Mouse (Mus musculus) stomach, embryonic 14.5 days (tissue): Measurements from ENCODE around the gene Hcrt. TPM values are rescaled to one million over a fixed set of nuclear protein-coding genes. Genes with fewer than 3 reads are reported as not detected.

Experiments
- ATAC-seq: fragments of 200-750 bp; cut with Nextera tagmentation; 2 replicates; pipeline ENCODE4 v1.8.0; 2017; ENCODE audit warnings: low read depth, moderate TSS enrichment; ENCODE audit not compliant: insufficient number of reproducible peaks, insufficient read depth, low FRiP score
- H3K27ac ChIP-seq: fragments of 300-500 bp; sonication (generic); 2 replicates; pipeline ENCODE4 v1.5.1; 2014; ENCODE audit warnings: mild to moderate bottlenecking, low read length, moderate library complexity, mixed read lengths
- H3K27me3 ChIP-seq: fragments of 300-500 bp; sonication (generic); 2 replicates; pipeline ENCODE4 v1.6.1; 2014; ENCODE audit warnings: low read length, control low read depth, mixed read lengths; ENCODE audit not compliant: control insufficient read depth, insufficient read depth
- H3K36me3 ChIP-seq: fragments of 300-500 bp; sonication (generic); 2 replicates; pipeline ENCODE4 v1.6.1; 2014; ENCODE audit warnings: mild to moderate bottlenecking, control low read depth, low read length, moderate library complexity, mixed read lengths; ENCODE audit not compliant: control insufficient read depth, insufficient read depth
- H3K4me1 ChIP-seq: fragments of 300-500 bp; sonication (generic); 2 replicates; pipeline ENCODE4 v1.6.1; 2014; ENCODE audit warnings: low read length, control low read depth, mixed read lengths; ENCODE audit not compliant: control insufficient read depth, insufficient read depth
- H3K4me2 ChIP-seq: fragments of 300-500 bp; sonication (generic); replicated peaks from 2 replicates; pipeline ENCODE4 v1.6.1; 2014; ENCODE audit warnings: low read depth, low read length, control low read depth
- H3K4me3 ChIP-seq: fragments of 300-500 bp; sonication (generic); 2 replicates; pipeline ENCODE4 v1.5.1; 2014; ENCODE audit warnings: low read depth, low read length, control low read depth
- H3K9ac ChIP-seq: fragments of 300-500 bp; sonication (generic); replicated peaks from 2 replicates; pipeline ENCODE4 v1.6.1; 2014; ENCODE audit warnings: low read depth, mild to moderate bottlenecking, control low read depth, low read length, moderate library complexity, mixed read lengths
- H3K9me3 ChIP-seq: fragments of 300-500 bp; sonication (generic); 2 replicates; pipeline ENCODE4 v1.6.1; 2016; ENCODE audit warnings: low read depth, low read length, control low read depth; ENCODE audit not compliant: control insufficient read depth
- WGBS: fragments of 180-500 bp; shearing (Covaris S2); extraction: QIAGEN DNeasy Blood & Tissue Kit; methylation state at CpG from one replicate; pipeline ENCODE4 v1.1.7; 2014; 5-methylcytosine and 5-hydroxymethylcytosine counted together
- polyA plus RNA-seq: library from polyadenylated mRNA; unstranded; fragments of >200 nt; fragmentation: Nextera tagmentation; extraction: Ambion mirVana; gene quantifications from 2 replicates; pipeline ENCODE4 v1.2.1, GENCODE M21; 2014

Gene Hcrt
- polyA plus RNA-seq, 1 experiment from 2014 or later = not detected

DNA sequence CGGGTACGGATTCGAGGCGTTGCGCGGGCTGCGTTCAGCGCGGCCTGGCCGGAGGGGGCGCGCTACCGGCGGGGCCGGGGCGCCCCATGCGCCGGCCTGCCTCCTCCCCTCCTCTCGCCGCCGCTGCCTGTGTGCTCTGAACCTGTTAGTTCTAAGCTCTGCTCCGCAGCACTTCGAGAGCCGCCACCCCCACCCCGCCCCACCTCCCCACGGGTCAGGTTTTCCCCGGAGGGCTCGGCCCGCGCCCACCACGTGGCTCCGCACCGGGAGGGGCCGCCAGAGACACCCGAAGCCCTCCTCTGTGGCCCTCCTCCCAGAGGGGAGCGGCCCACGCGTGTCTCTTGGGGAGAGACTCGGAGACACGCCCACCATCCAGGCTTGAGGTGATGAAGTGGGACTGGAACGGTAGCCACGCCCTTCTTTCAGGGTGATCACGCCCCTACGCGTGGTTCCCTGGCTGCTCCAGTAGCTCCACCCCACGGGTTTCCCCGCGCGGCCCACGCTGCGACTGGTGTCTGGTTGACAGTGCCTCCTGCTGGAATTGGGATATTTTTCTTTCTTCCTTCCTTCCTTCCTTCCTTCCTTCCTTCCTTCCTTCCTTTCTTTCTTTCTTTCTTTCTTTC, 3.0 kb downstream of the Hcrt start, which contains the start of gene Kcnh4:
Gene Kcnh4 (minus strand): TSS at position 332 of the 623 bp plus-strand sequence.
- Histone ChIP-seq H3K4me2 (peak within 1 kb of the TSS; percentile 36), H3K27ac (no peak within 1 kb of the TSS), H3K36me3 (no peaks in the 10 kb centered on the region), H3K9ac (no peak within 1 kb of the TSS), H3K27me3 (peaks cover 21% of the 10 kb centered on the region), H3K4me1 (peaks cover 10% of the 10 kb centered on the region; the same call in 1 of the 2 replicates), H3K4me3 (peak within 1 kb of the TSS; percentile 15), H3K9me3 (no peaks in the 10 kb centered on the region)
- ATAC-seq = 0 out of 2 replicates have a peak, but pooled peaks have one; percentile 54
- under 1% methylated on average over 44 of the region's 51 CpGs for WGBS

DNA sequence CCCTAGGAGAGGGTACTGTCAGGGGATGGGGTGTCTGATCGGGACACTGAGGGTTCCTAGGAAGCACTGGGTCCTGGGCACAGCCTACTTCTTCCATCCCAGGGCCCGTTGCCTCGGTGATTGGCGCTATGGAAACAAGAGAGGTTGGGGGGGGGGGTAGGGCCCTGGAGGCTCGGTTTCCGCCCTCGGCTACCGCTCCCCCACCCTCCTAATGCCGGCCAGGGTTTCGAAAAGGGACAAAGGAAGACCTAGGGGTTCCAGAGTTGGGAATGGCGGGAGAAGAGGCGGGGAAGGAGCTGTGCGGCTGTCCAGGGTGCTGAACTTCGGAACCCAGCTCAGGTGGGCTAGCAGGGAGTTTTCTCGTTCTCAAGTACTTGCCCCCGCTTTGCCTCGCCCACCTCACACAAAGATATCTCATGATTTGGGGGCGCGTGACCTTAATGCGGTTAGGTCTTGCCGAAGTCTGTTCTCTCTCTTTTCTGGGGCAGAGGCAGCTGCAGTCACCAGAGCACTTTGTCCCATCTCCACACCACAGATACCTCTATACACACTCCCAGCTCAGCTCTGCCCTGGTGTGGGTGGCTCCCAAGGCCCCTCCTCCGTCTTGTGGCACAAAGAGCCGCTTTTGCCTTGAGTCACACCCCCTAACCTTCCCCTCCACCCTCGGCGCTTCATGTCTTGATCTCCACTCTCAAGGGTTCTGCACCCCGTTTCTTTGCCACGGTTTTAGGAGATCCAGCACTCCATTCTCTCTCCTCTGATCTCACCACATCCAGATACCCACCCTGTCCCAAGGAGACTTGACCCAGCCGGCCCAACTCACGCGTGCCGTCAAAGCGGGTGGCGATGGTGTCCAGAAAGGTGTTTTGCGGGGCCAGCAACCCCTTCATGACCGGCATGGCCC, 3.8 kb downstream of the Hcrt start:
- 0 out of 2 replicates have a peak, but pooled peaks have one; percentile 48 for ATAC-seq

DNA sequence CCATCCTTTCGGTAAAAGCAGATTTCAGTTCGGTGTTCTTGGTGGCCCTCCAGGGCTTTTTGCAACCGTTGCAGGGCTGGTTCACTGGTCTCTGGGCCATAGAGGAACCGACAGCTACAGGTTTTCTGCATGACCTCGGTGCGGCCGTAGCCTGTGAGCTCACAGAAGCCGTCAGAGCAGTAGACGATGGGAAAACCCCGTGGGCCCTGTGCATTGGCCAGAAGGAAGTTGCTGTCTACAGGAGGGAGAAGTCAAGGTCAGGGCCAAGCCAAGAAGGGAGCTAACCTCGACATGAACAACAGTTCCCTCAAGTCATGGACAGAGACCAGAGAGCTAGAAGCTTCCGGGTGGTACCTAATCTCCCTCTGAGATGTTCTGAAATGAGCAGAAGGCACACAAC, 5.2 kb downstream of the Hcrt start:
- Histone ChIP-seq H3K4me2 (no peak overlapping the region), H3K9ac (no peak overlapping the region), H3K9me3 (no peaks in the 10 kb centered on the region), H3K27me3 (peaks cover 20% of the 10 kb centered on the region), H3K4me3 (no peak overlapping the region), H3K4me1 (peaks cover 10% of the 10 kb centered on the region; the same call in 1 of the 2 replicates), H3K27ac (no peak overlapping the region), H3K36me3 (no peaks in the 10 kb centered on the region)
- ATAC-seq = no peak
- WGBS = 81% methylated on average over 12 of the region's 12 CpGs

More for the DNA sequence above, 3.8 kb downstream of the Hcrt start:
- 2% methylated on average over 35 of the region's 35 CpGs for WGBS
- Histone ChIP-seq H3K27ac (no peak overlapping the region), H3K4me1 (peaks cover 10% of the 10 kb centered on the region; the same call in 1 of the 2 replicates), H3K4me3 (peak overlapping the region; percentile 15), H3K9ac (no peak overlapping the region), H3K27me3 (peaks cover 21% of the 10 kb centered on the region), H3K9me3 (no peaks in the 10 kb centered on the region), H3K36me3 (no peaks in the 10 kb centered on the region), H3K4me2 (peak overlapping the region; percentile 36; the same call in 1 of the 2 replicates)

DNA sequence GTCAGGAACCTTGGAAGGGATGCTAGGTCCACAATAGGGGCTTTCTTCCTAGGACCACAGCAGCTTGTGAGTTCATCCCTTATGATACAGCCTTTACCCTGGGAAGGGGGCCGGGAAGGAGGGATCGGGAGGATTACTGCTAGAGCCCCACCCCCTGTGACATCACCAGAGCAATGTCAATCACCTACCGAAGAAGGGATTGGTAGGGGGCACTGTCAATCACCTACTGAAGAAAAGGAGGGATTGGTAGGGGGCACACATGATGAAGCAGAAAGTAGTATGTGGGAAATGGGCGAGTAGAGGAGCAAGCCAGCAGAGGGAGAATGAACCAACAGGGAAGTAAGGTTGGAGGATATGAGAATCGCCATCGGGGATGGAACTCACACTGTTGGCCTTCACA, 6.3 kb downstream of the Hcrt start:
- Histone ChIP-seq H3K9ac (no peak overlapping the region), H3K4me3 (no peak overlapping the region), H3K27ac (no peak overlapping the region), H3K4me1 (peaks cover 6% of the 10 kb centered on the region; the same call in 1 of the 2 replicates), H3K9me3 (no peaks in the 10 kb centered on the region), H3K4me2 (no peak overlapping the region), H3K27me3 (peaks cover 19% of the 10 kb centered on the region), H3K36me3 (no peaks in the 10 kb centered on the region)
- WGBS = 61% methylated on average over 6 of the region's 6 CpGs
- ATAC-seq = no peak

DNA sequence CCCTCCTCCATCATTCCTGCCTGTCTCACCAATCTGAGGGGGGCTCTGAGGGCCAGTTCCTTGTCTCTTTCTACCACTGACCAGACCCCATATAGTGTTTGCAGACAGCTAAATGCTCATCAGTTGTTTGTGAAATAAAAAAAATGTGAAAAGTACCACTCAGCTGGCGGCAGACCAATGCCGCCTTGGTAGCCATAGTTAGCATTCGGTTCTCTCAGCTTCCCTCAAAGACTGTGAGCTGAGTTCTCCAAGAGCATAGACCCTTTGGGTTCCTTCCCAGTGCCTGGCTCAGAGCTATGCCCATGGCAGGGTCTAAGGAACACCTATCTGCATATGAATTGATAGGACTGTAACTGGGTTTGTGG, 8.1 kb downstream of the Hcrt start:
- H3K9me3 ChIP-seq = no peaks in the 10 kb centered on the region
- WGBS = 92% methylated on average over 3 of the region's 3 CpGs
- ATAC-seq = no peak

DNA sequence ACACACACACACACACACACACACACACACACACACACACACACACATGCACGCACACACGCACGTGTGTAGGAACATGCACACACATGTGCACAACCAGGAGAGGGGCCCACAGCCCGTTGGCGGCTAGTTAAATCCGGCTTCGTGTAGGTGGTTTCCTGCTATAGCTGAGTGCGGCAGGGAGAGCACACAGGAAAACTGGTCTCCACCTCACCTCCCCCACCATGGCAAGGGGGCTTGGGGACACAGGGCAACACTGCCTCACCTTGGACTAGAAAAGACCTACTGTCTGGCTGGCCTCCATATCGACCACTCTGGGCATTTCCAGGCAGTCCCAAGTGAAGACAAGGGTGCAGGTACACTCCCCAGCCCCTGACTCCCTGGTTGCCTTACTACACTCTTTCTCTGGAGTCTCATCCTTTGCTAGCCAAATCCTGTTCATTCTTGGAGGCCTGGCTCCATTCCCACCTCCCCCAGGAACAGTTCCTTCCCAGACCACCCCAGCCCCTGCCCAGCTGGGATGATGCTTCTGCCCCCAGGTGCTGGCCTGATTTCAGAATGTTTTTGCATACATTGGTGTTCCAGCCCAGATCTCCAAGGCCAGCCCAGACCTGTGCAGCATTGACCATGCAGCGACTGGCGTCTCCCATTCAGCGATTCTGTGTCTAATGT, 8.6 kb downstream of the Hcrt start:
- Histone ChIP-seq H3K9me3 (no peaks in the 10 kb centered on the region), H3K27ac (no peak overlapping the region), H3K4me1 (no peaks in the 10 kb centered on the region), H3K4me2 (no peak overlapping the region), H3K36me3 (no peaks in the 10 kb centered on the region), H3K27me3 (peaks cover 3% of the 10 kb centered on the region), H3K4me3 (no peak overlapping the region), H3K9ac (no peak overlapping the region)
- 85% methylated on average over 9 of the region's 12 CpGs for WGBS
- ATAC-seq = no peak

More for the DNA sequence above, 8.1 kb downstream of the Hcrt start:
- Histone ChIP-seq H3K9ac (no peak overlapping the region), H3K4me3 (no peak overlapping the region), H3K27ac (no peak overlapping the region), H3K4me2 (no peak overlapping the region), H3K27me3 (peaks cover 8% of the 10 kb centered on the region), H3K36me3 (no peaks in the 10 kb centered on the region), H3K4me1 (peaks cover 3% of the 10 kb centered on the region; the same call in 1 of the 2 replicates)

DNA sequence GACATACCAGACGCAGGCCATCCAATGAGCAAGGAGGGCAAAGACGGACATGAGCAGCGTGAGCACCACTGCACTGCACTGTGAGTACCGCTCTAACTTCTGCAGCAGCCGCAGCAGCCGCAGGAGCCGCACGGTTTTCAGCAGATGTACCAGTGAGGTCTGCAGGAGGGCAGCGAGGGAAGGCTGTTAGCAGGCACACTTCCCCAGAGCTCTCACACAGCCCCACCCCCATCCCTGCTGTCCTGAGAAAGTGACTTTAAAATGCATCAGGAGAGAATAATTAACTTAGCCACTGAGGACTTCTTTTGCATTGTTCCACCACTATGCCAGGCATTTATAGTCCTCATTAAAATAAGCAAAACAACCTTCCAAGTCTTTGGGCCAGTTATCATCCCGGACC, 10.4 kb downstream of the Hcrt start:
- WGBS = 33% methylated on average over 10 of the region's 10 CpGs
- Histone ChIP-seq H3K27ac (no peak overlapping the region), H3K36me3 (no peaks in the 10 kb centered on the region), H3K27me3 (no peaks in the 10 kb centered on the region), H3K9me3 (no peaks in the 10 kb centered on the region), H3K4me3 (no peak overlapping the region), H3K4me2 (no peak overlapping the region), H3K9ac (no peak overlapping the region), H3K4me1 (no peaks in the 10 kb centered on the region)
- ATAC-seq = no peak

DNA sequence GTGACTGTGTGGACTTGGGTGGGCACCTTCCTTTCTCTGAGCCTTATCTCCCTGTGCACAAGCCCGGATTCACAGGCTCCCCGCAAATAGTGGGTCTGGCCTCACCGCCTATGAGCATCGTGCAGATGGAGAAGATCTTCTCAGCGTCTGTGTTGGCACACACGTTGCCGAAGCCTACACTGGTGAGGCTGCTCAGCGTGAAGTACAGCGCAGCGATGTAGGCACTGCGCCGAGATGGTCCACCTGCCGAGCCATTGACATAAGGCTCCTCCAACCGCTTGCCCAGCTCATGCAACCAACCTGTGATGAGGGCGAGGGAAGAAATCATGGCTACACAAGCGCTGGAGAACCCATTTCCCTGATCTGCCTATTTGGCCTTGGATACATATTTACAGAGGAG, 12.6 kb downstream of the Hcrt start:
- Histone ChIP-seq H3K9ac (no peak overlapping the region), H3K4me2 (no peak overlapping the region), H3K9me3 (no peaks in the 10 kb centered on the region), H3K4me1 (no peaks in the 10 kb centered on the region), H3K4me3 (no peak overlapping the region), H3K27me3 (no peaks in the 10 kb centered on the region), H3K36me3 (no peaks in the 10 kb centered on the region), H3K27ac (no peak overlapping the region)
- no peak for ATAC-seq
- 86% methylated on average over 16 of the region's 16 CpGs for WGBS
